Mouse (Mus musculus) retina, adult 2 months (tissue): Measurements from ENCODE around the gene Mfsd4b1.
"Not testable (repeated sequence)": the region's sequence is repeated elsewhere in the genome, so short reads cannot be mapped to it uniquely, and the experiment has no call there.

Experiments used
- DNase-seq: peaks from one replicate; pipeline ENCODE4 v3.0.0-alpha.2; 2012; ENCODE audit warnings: low read depth, low spot score

Mfsd4b1 gene

DNA sequence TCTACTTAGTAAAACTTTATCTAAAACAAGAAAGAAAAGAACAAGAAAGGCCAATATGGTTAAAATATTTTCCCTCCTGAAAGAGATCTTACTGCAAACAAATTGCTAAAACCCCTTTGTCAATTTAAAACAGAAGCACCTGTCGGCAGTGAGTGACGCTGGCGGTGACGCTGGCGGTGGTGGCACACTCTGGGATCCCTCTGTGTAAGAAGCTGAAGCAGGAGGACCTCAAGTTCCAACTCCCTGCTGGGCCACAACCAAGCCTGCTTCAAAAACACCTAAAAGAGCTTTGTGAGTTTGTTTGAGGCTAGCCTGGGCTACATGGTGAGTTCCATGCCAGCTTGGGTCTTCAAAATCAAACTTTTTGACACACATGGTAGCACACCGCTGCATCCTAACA is 9.9 kb upstream of the Mfsd4b1 start:
- no peak for DNase-seq

- no peak for DNase-seq
These were observed 7.8 kb upstream of the Mfsd4b1 start for GRCm38 (mm10) chr10:40032897-40033296.

DNA sequence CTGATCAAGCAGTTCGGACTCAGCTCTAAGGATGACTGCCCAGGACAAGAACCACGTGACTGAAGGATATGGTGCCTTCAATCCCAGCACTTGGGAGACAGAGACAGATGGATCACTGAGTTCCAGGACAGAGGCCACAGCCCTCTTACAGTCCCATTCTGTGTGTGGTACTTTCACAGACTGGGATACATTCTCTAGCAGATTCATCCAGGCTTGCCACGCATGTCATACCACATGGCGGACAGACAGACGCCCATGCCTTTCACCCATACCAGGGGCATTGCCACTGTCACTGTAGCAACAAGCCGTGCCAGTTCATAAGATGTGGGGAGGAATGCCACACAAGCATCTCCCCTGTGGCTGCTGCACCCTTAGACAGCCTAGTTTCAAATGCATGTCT is 5.6 kb upstream of the Mfsd4b1 start:
- no peak for DNase-seq

GRCm38 (mm10) chr10:40029610-40030009 is 4.5 kb upstream of the Mfsd4b1 start:
- no peak for DNase-seq

DNA sequence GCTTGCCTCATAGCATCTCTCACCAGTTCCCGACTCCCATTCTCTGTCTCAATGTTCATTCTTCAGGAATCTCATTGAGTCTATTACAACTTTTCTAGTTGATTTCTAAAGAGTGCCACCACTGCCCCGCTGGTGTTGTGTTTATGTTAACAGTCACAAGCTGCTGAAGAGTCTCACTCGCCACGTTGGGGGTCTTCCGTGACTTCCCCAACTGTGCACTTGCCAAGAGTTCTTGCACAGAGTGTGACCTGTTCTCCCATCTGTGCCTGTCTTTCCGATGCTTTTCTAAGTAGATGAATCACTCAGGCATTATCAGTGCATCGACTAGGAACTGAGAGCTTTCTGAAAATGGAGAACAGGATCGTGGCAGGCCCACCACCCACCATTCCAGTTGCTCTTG is 3.0 kb upstream of the Mfsd4b1 start:
- DNase-seq = no peak

DNA sequence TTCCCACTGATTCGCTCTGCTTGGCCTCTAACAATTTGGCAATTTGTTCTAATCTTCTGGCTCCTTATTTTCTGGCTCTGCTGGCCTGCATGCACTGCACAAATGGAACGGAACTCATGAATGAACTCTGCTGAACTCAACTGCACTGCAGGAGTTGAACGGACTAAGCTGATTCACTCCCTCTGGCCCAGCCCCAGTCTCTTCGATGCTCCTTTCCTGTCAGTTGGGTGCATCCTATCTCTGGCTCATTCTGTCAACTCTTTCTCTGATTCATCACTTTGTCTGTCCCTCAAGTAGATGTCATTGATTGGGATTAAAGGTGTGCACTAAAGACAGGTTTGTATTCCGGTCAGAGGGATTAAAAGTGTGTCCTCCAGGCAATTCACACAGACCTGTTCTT is 1.5 kb upstream of the Mfsd4b1 start:
- no peak for DNase-seq

- DNase-seq = no peak
These were observed 492 bp upstream of the Mfsd4b1 start for GRCm38 (mm10) chr10:40025560-40025959.

DNA sequence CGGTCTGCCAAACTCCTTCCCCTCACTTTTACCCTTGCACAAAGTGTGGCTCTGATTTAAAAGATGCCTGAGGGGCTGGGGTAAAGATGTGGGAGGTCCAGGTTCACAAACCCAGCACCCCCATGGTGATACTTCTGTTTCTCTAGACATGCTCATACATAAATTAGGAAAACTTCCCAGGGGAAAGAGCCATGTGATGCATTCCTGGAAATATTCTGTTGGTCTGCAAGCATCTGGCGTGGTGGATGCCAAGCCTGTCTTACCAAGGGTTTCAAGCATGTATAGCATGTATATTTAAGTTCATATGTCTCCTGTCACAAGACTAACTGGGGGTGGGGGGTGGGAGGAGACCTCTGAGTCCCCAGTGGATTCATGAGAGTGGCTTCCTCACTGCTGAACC is 4.7 kb downstream of the Mfsd4b1 start:
- DNase-seq = no peak

GRCm38 (mm10) chr10:40019492-40019891 is 5.6 kb downstream of the Mfsd4b1 start:
- DNase-seq = no peak

DNA sequence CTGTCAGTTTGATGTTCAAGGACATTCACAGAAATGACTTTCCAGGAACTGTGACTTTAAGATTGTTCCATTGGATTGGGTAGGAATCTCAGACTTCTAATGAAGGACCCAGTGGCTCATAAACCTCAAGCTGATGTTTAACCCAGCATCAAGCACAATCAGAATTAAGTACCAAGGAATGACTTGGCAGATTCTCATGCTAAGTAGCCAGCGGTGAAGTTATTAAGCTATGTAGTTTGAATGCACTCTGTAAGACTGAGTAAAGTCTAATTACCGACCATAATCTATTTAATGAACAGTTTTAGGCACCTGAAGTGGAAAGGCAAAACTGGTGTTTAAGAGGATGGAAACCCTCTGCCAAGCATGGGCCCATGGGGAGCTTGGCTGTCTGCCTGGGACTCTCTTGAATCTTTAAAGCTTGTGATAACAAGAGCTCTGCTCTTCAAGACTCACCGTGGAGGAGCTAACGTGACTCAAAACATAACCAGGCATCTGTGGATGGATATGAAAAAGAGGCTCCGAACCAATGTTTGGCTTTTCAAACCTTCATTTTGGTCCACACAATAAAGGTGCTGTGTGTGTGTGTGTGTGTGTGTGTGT is 6.7 kb downstream of the Mfsd4b1 start:
- no peak for DNase-seq

DNA sequence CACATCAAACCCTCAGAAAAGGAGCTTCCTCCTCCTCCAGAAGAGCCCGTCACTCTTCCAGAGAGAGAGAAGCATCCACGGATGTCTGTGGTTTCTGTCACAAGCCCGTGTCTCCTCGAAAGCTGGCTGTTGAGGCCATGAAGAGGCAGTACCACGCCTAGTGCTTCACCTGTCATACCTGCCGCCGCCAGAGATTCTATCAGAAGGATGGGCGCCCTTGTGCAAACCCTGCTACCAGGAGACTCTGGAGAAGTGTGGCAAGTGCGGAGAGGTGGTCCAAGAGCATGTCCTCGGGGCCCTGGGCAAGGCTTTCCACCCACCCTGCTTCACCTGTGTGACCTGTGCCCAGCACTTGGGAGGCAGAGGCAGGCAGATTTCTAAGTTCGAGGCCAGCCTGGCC is 15.5 kb downstream of the Mfsd4b1 start:
- DNase-seq = no peak

- DNase-seq = not testable (repeated sequence)
These were observed 16.2 kb downstream of the Mfsd4b1 start for GRCm38 (mm10) chr10:40008847-40009246.

GRCm38 (mm10) chr10:40007953-40008352 is 17.1 kb downstream of the Mfsd4b1 start:
- DNase-seq = no peak

DNA sequence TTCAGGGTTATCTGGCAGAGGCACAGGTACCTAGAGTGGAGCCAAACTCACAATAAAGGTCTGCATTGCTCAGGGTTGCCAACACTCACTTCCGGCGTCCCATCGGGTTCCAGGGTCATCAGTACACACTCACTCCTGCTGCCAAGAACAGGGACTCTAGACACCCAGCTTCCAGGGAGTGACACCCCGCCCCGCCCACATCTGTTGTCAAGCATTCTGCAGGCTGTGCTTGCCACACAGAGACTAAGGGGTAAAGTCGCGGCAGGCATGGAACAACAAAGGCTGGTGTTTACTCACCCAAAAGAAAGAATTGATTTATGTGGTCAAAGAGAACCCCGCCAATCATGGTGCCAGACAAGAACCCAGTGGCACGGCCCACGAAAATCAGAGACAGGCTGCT is 18.1 kb downstream of the Mfsd4b1 start:
- no peak for DNase-seq

- no peak for DNase-seq
These were observed 24.3 kb downstream of the Mfsd4b1 start for GRCm38 (mm10) chr10:40000746-40001145.

DNA sequence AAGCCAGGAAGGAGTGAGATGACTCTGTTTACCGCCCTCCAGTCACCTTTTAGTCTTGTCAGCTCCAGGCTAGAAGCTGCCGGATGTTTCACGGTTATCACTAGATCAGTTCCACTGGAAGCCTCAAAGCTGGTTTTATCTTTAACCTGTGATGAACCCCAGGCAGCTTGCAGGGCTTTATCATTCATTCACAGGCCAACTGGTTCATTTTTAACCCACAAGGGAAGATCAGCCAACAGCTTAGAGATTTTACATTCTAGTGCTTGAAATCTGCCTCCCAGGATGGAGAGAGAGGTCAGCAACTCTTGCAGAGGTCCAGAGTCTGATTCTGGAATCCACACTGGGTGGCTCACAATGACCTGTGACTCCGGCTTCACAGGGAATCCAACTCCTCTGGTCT is 33.9 kb downstream of the Mfsd4b1 start:
- no peak for DNase-seq

- no peak for DNase-seq
These were observed 38.6 kb downstream of the Mfsd4b1 start, which contains the start of gene Mfsd4b5 for GRCm38 (mm10) chr10:39986466-39986865. TSS of gene Mfsd4b5 (minus strand) at chr10:39986646.

DNA sequence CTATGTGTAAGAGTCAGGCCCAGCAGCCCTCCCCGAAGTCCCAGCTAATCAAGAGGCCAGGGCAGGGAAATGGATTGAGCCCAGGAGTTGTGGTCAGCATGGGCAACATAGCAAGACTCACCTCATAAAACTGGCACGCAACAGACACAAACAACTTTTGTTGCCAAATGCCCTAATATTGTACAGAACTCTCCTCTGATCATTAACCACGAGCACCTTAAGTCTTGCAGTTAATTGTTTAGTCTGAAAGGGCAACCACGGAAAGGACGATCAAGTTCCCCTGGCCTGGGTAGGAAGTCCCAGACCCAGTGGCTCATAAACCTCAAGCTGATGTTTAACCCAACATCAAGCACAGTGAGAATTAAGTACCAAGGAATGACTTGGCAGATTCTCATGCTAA is 42.5 kb downstream of the Mfsd4b1 start:
- DNase-seq = no peak

DNA sequence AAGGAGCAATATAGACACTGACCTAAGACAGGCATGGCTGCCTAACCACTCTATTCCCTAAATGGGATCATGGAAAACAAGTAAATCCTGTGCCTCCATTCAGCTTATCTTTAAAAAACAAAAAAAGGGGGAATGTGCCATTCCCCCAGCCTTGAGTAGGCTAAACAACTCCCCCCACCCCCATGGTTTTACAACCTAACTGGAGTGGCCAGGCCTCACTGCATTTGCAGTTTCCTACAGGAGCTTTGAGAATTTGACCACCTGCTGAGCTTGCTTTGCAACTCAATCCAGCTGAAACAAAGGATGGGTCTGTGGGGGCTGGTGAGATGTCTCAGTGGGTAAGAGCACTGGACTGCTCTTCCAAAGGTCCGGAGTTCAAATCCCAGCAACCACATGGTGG is 46.8 kb downstream of the Mfsd4b1 start:
- no peak for DNase-seq

- no peak for DNase-seq
These were observed 47.7 kb downstream of the Mfsd4b1 start for GRCm38 (mm10) chr10:39977346-39977745.

DNA sequence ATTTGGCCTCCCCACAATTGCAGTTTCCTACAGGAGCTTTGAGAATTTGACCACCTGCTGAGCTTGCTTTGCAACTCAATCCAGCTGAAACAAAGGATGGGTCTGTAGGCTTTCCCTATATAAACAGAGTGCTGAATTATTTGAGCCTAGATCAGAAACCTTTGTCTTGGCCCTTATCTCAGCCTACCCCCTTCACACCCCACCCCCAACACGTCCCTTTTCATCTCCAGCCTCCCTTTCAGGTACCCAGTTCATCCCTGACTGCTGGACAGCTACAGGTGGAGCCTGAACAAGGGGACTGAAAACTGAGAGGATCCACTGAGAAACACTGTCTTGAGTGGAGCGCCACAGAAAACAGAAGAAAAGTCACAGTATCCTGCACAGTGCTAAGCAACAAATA is 49.3 kb downstream of the Mfsd4b1 start:
- DNase-seq = no peak

- no peak for DNase-seq
These were observed 50.1 kb downstream of the Mfsd4b1 start for GRCm38 (mm10) chr10:39974982-39975381.

- no peak for DNase-seq
These were observed 57.6 kb downstream of the Mfsd4b1 start for GRCm38 (mm10) chr10:39967512-39967911.

GRCm38 (mm10) chr10:39961906-39962305 is 63.2 kb downstream of the Mfsd4b1 start:
- no peak for DNase-seq
